Mouse (Mus musculus): ENCODE results near the gene Galnt14. TPM values are rescaled to one million over a fixed set of nuclear protein-coding genes. Genes with fewer than 3 reads are reported as not detected.

Galnt14 gene
- total RNA-seq, 1 experiment from 2014 or later, result 2.1 TPM

DNA sequence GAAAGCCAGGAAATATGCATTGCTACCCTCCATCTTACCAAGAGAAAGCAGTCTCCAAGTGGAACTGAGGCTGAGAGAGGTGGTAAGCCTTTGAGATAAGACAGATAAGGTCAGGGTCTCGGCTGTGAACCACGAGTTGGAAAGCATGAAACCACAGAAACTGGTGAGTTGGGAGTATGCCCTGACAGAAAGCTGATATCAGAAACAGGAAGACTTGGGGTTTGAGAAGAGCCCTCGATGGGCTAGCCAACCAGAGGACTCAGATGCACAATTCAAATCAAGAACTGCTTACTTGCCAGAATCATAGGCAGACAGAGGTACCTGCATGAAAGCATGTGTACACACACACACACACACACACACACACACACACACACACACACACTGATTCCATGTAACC lies 47.0 kb downstream of the Galnt14 start:
- no peak for DNase-seq

DNA sequence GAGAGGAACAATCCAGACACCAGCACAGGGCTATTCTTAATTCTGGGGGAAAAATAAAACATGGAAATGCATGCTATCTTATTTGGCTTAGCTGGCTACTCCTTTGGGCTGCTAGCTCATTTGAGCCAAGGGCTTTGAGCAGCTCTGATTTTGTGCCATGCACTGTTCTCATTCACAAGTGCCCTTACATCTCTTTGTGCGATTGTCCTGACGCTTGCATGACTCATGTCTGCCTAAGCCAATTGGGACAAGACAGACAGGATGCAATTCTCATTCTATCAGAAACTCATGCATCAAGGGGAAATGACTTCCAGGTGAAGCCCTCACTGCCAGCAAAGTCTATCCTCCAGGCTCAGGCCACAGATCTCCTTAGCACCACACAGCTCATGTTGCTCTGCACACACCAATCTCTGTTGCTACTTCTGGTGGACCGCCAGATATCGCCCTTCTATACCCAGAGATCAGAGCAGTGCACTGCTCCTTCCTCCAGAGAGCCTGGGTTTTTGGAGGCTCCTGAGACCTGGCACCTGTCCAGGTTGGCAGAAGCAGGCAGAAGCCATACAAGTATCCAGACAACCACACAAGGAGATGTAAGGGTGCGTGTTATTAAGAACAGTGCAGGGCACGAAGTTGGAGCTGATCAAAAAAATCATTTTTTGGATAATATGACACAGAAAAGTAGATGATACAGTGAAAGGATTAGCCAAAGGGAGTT lies 51.4 kb downstream of the Galnt14 start:
- no peak for DNase-seq

DNA sequence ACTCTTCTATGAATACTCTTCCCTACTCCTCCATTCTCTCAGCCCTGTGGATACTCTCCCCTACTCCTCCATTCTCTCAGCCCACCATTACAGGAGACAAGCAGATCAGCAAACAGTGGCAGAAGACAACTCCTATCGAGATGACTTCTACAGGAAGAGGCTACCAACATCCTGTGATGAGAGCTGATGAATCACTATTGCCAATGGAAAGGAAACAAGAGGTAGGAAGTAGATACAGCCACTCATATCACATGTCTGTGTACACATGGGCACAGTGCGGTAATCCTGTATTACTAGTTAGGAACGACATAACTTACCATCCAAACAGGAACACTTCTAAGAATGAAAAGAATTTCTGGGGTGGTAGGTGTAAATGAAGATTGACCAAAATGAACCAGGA lies 53.9 kb downstream of the Galnt14 start:
- DNase-seq, result no peak

DNA sequence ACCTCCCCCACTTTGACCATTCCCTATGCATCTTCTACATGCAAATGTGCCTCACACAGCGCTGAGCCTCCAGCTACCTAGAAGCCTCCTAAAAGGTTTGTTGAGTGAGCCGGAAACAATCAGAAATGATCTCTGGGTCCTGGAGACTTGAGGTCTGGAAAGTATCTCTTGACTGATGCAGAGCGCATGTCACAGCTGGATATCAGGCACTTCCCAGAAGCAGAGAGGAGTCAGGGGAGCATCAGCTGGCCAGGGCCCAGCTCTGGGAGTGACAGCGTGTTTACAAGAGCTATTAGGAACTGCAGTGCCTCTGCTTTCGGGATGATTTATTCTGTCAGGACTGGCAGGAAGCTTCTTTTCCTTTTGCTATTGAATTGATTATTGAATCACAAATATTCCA lies 56.0 kb downstream of the Galnt14 start:
- DNase-seq, result no peak

- DNase-seq, result peak; percentile 8
Observed at GRCm38 (mm10) chr17:73649371-73649770, 60.9 kb downstream of the Galnt14 start.

DNA sequence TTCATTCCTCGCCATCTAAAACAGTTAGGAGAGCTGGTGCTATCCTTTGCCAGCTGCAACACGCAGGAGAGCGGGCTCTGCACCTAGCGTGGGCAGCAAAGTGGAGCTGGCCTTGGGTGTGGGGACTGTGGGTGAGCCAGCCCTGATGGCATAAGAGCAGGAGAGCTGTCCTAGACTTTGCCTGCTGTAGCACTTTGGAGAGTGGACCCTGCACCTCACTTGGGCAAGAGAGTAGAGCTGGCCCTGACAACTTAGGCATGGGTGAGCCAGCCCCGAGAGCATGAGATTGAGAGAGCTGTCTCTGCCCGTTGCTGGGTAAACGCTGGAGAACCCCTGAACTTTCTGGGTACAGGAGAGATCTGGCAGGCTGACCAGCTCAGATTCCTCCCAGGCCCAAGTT lies 68.6 kb downstream of the Galnt14 start:
- DNase-seq, result no peak

GRCm38 (mm10) chr17:73640117-73640480 lies 70.2 kb downstream of the Galnt14 start:
- DNase-seq, result no peak

DNA sequence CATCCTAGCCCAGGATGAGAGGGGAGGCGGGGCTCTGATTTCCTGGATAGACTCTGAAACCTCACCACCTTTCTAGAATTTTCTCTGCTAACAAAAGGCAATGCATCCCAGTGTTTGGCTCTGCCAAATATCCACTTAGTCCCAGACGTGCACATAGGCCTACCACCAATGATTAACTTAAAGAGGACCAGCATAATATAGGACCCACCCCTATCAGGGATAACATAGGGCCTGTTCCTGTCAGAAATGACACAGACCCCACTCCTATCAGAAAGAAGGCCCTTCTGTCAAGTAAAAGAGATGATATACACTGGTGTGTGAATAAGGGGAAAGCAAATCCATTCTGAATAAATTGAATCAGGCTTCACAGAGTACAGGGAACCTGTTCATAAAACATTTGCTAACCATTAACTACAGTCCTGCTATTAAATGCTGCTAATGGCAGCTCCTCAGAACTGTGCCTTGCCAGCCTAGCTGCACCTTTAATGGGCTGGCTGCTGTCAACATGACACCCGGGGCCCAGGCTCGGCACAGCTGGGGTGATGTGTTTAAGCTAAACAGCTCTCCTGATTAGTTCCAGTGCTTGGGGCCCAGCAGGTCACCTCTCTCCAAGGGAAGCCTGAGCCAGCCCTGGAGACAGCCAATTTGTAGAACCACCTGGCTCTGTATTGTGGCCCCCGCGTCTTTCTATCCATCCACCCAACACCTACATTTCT lies 70.7 kb downstream of the Galnt14 start:
- no peak for DNase-seq

DNA sequence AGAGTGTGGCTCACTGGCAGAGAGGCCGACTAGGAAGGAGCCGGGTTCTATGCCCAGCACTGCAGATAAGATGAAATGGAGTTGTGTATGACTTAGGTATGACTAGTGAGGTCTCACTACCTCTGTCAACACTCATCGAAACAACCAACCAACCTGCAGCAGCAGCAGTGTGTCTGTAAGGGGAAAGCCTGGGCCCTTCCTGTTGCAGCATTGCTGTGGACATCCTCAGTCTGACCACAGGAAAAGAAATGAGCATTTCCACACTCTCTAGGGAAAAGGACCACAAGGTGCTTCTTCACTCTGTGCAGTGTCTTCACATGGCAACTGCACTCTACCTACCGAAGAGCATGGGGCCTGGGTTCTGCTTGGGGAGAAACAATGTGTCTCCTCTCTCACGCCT lies 73.3 kb downstream of the Galnt14 start:
- DNase-seq, result no peak

DNA sequence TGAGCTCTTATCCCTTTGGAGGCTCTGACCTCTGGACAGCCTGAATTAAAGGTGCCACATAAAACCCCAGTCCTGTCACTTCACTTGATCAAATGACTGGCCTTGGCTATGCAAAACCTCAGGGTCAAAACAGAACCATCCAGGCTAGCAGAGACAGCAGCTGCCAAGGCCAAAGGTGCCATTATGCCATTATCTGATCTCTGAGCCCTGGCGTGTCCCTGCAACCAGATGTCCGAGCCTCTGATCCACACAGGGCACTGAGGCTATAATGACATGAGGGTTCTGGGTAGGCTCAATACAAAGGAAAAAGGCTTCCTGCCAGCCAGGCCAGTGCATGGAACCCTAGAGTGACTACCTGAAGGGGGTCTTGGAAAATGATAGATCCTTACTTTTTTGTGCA lies 75.4 kb downstream of the Galnt14 start:
- DNase-seq, result no peak

DNA sequence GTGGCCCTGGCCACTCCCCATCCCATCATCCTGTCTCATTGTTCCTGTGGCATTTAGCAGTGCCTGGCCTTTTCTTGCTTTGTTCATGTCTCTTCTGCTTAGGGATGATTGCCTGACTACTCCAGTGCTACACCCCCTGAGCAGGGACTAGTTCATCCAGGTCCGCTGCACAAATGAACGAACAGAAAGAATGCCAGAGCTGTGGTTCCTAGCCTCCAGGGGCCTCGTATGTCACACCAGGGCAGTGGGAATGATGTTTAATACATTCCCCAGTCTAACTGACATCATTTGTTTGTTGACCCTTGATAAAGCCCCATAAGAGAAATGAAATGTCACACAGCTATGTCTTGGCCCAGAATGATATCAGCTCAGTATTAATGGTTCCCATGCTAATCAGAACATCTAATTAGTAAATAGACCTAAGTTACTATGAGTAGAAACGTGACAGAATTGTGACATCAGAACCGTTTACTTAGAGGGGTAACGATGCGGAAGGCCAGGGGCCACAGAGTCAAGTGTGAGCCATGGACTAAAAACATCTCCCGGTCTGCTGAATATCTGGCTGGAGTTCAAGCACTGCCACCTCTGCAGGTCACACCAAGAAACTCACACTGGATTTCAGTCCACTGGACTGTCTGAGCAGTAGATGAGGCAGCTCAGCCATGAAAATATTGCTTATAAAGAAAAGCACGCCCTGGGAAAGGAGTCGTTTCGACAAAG lies 76.1 kb downstream of the Galnt14 start:
- no peak for DNase-seq

- DNase-seq, result no peak
Observed at GRCm38 (mm10) chr17:73628263-73628914, 81.9 kb downstream of the Galnt14 start.

GRCm38 (mm10) chr17:73626912-73627311 lies 83.3 kb downstream of the Galnt14 start:
- DNase-seq, result no peak

DNA sequence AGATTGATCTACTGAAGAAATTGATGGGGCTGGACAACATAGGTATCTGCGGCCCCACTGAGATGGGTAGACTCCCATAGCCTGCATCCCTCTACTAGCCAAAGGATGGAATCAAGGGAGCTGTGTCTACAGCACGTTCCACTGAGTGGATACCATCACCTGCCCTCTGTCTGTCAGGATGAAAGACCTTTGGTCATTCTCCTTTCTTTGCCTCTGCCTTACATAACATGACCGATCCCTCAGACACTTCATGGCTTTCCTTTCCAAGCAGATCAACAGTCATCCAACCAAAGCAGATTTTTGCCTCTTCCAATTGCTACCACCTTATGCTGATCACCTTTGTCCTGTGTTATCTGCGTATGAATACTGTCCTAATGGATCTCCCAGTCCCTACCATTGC lies 90.2 kb downstream of the Galnt14 start:
- DNase-seq, result no peak

GRCm38 (mm10) chr17:73602552-73603478 lies 107.4 kb downstream of the Galnt14 start:
- no peak for DNase-seq

DNA sequence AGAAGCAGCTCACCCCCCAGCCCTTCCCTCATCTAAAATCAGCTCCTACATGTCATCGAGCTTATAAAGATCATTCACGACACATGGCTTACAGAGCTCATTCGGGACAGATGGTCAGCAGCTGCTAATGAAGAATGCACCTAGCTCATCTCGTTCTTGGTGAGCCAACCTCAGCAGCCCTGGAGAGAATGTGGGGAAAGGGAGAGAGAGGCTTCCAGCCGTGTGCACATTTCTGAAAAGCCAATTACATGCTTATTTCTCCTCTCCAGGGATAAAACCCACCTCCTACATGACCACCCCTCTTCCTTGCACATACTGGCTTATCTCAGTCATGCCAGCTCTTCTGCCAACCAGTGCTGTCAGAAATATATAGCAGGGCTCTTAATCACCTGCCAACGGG lies 110.3 kb downstream of the Galnt14 start:
- no peak for DNase-seq

DNA sequence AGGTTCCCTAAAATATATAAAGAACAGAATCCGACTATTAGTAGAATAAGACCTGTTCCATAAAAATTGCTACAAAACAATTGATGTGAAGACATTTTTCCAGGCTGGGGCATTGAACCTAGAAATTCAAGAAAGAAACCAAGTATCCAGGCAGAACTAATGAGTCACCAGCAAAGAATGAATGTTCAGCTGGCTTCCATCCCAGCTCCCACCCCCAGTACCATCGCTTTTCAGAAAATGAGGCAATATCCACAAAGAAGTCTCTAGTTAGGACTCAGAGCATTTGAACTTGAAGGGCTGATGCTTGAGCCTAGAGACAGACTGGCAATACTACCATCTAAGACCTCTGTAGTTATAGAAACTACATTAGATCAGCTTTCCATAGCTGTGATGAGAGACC lies 118.2 kb downstream of the Galnt14 start:
- DNase-seq, result no peak

DNA sequence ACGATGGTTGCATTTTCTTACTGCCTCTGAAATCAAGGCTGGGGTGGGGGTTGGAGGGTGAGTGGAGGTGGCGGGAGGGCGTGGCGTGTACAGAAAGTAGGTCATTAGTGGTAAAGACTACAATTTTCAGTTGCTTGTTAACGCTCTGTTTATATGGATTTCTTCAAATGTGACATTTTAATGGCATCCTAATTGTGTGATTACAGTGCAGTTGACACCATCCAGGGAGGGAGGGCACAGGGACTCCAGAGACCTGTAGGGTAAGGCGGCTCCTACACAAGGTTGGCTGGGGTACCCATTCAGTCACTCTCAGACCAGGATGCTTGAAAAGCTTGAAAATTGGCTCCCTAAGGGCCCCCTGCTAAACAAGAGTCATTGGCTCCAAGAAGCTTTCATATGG lies 122.7 kb downstream of the Galnt14 start:
- no peak for DNase-seq

DNA sequence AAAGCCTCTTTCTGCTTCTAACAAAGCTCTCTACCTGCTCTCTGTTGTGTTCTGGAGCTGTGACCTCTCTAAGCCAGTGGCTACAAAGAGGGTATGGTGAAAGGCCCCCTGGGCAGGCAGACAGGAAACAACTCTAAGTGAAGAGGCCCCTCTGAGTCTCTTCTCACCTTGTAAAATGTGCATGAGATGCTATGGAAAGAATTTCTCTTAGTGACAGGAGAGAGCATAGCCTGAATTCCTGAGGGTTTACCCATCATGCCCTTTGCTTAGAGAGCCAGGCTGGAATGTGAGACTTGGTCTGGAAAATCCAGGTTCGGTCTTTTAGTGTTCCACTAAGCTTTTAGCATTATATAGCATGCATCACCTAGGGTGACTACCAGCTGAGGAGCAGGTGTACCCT lies 136.1 kb downstream of the Galnt14 start:
- no peak for DNase-seq

DNA sequence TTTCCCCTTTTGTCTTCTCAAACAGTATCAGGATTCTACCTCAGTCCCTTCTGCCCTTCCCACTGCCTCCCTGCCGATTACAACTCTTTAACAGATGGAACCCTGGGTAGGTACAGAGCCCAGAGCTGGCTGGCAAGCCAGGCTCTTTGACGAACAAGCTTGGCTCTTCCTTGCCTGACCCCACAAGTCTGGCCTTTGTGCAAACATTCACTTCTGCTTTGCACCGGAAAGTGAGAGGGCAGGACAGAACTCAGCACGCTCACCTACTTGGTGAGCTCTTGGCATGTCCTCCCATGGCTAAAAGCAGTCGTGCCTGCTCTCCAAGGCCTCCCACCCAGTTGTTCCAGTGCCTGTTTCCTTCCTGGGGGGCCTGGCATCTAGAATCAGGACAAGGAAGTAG lies 137.4 kb downstream of the Galnt14 start:
- no peak for DNase-seq

DNA sequence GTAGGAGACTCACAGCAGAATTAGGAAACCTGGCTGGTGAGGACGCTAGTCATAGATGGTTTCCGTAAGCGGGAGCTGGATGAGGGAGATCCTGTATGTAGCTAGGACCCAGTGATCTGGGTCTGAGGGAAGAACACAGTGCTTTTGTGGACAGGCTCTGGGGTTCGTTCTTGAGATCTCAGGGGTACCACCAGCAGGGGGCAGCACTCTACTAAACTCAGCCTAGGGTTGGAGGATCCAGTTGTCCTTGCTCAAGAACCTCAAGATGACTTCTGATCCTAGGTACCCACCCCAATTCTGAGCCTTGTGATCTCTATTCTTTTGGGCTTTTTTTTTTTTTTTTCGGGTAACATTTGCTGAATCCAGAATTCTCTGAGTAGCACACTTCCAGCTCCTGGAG lies 137.8 kb downstream of the Galnt14 start:
- DNase-seq, result peak; percentile 78

DNA sequence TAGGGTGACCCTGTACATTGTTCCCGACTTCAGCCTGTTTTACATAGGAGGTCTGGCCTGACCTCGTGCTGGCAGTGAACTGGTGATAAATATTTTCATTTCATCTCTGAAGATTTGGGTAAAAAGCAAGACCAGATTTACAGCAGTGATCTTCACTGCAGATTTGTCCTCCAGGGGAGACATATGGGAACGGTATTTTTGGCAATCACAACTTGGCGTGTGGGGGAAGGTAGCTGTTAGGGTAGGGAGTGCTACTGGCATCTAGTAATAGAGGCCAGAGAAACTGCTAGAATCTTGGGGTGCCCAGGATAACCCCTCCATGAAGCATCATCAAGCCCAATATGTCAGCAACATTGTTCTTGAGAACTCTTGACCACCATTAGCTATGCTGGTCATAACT lies 138.3 kb downstream of the Galnt14 start:
- DNase-seq, result no peak
